Mouse (Mus musculus): ENCODE results near the gene Map7d1. TPM values are rescaled to one million over a fixed set of nuclear protein-coding genes. Genes with fewer than 3 reads are reported as not detected.
A peak's percentile ranks its signal among the peaks of the same experiment; 100 is the strongest.

Gene Map7d1
- polyA plus RNA-seq, 1 experiment from 2014 or later: 64.2 TPM

DNA sequence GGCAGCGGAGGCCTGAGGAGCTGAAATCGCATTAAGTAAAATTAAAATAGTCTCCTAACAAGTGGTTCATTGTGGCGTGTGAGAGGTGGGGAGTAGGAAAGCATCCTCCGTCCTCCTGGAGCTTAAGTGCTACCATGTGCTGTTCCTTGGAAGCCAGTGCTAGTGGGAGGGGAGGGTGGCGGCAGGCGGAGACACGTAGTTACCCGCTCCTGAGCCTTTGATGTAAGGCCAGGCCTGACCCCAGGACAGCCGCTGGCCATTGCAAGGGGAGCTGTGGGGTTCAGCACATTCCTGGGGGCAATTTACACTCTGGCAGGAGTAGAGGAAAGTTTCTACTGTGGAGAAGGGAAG is 22.4 kb upstream of the Map7d1 start:
- peaks cover 29% of the 10 kb centered on the region for H3K4me1 ChIP-seq (ENCODE audit: control insufficient read depth, insufficient read depth, low read length)
- no peak overlapping the region for H3K4me3 ChIP-seq (ENCODE audit: low read depth, low read length)
- DNase-seq (ENCODE audit: low spot score) (peak; percentile 83), ATAC-seq (ENCODE audit: low read depth) (peak; percentile 83)
- peak overlapping the region; percentile 43 for H3K4me2 ChIP-seq (ENCODE audit: low read depth, low read length)
- H3K27me3 ChIP-seq (replicated peaks; ENCODE audit: control insufficient read depth, insufficient read depth, low read length): no peaks in the 10 kb centered on the region
- H3K36me3 ChIP-seq (ENCODE audit: control insufficient read depth, insufficient read depth, low read length): peaks cover 14% of the 10 kb centered on the region
- H3K27ac ChIP-seq (replicated peaks; ENCODE audit: low read depth, low read length): peak overlapping the region; percentile 85
- WGBS: 16% methylated on average over 9 of the region's 9 CpGs
- peak overlapping the region; percentile 28 for H3K9ac ChIP-seq (ENCODE audit: low read depth, low read length)
- no peaks in the 10 kb centered on the region for H3K9me3 ChIP-seq (ENCODE audit: control insufficient read depth, low read length)

DNA sequence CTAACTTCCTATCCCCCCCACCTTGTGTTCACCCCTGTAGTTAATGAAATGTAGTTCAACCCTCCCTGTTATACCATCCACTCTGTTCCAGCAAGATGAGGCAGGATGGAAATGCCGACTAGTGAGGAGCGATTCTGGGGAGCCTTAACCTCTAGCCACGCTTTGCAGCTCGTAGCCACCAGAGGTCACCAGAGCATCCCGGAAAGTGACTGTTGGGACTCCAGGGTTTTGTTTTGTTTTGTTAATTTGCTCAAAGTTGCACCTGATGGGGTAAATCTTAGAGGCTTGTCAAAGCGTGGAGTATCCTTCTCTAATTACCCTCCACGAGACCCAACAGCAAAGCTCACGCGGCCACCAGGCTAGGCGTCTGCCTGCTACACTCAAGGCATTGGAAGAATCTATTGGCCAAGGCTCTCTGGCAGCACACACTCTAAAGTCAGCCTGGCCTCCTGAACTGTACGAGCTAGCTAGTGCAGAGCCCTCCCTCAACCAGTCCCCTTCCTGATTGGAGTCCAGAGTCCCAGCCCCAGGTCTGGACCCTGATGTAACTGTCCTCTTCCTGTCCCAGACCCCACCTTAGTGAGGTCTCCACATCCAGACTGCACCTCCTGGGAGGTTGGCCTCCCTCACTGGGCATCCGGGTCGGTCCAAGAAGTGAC is 21.9 kb upstream of the Map7d1 start:
- H3K9me3 ChIP-seq (ENCODE audit: control insufficient read depth, low read length): no peaks in the 10 kb centered on the region

DNA sequence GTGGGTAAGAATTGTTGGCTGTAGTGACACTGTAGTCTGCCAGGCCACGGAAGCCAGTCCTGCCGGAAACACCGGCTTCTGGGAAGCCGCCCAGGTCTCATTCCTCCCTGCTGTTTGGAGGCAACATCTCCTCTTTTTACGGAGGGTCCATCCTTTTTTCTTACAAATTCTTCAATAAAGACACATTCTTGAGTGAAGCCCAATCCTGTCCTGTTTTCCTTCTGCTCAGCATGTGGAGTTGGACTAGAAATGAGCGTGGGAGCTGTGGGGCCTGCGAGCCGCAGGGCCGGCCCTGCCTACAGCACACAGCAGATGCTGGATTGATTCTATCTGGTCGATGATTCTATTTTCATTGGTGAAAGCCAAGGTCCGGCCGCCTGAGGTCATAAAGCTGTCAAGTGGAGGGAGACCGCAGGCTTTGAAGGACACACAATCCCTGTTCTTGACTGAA is 19.6 kb upstream of the Map7d1 start:
- H3K4me2 ChIP-seq (ENCODE audit: low read depth, low read length): no peak overlapping the region
- peaks cover 13% of the 10 kb centered on the region for H3K4me1 ChIP-seq (ENCODE audit: control insufficient read depth, insufficient read depth, low read length)
- DNase-seq (ENCODE audit: low spot score) (peak; percentile 19), ATAC-seq (ENCODE audit: low read depth) (no peak)
- WGBS: 77% methylated on average over 13 of the region's 13 CpGs
- no peak overlapping the region for H3K9ac ChIP-seq (ENCODE audit: low read depth, low read length)
- H3K36me3 ChIP-seq (ENCODE audit: control insufficient read depth, insufficient read depth, low read length): peaks cover 26% of the 10 kb centered on the region
- no peaks in the 10 kb centered on the region for H3K27me3 ChIP-seq (replicated peaks; ENCODE audit: control insufficient read depth, insufficient read depth, low read length)
- no peak overlapping the region for H3K27ac ChIP-seq (replicated peaks; ENCODE audit: low read depth, low read length)
- no peaks in the 10 kb centered on the region for H3K9me3 ChIP-seq (ENCODE audit: control insufficient read depth, low read length)
- no peak overlapping the region for H3K4me3 ChIP-seq (ENCODE audit: low read depth, low read length)

More for the DNA sequence above, 21.9 kb upstream of the Map7d1 start:
- DNase-seq (ENCODE audit: low spot score): peak; percentile 68
- WGBS: 4% methylated on average over 13 of the region's 13 CpGs
- Histone ChIP-seq H3K4me1 (ENCODE audit: control insufficient read depth, insufficient read depth, low read length) (peaks cover 29% of the 10 kb centered on the region), H3K27me3 (replicated peaks; ENCODE audit: control insufficient read depth, insufficient read depth, low read length) (no peaks in the 10 kb centered on the region), H3K4me2 (ENCODE audit: low read depth, low read length) (peak overlapping the region; percentile 43), H3K27ac (replicated peaks; ENCODE audit: low read depth, low read length) (peak overlapping the region; percentile 85), H3K4me3 (ENCODE audit: low read depth, low read length) (0 out of 2 replicates have a peak overlapping the region, but pooled peaks have one; percentile 2), H3K36me3 (ENCODE audit: control insufficient read depth, insufficient read depth, low read length) (peaks cover 19% of the 10 kb centered on the region), H3K9ac (ENCODE audit: low read depth, low read length) (peak overlapping the region; percentile 28; the same call in 1 of the 2 replicates)
- peak; percentile 64 for ATAC-seq (ENCODE audit: low read depth)

DNA sequence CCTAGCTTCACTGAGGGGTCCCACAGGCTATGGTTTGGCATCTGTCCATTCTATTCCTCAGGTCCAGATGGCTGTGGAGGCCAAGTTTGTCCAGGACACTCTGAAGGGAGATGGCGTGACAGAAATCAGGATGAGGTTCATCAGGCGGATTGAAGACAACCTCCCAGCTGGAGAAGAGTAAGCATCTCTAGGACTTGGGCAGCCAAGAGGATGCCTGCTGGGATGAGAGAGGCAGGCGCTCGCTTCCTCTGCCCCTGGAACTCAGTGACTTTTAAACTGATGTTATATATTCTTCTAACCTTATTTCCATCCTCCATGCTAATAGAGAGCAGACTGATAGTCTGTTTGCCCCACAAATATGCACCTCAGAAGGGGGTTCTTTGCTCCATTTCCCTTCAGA is 18.9 kb upstream of the Map7d1 start:
- Histone ChIP-seq H3K9ac (ENCODE audit: low read depth, low read length) (no peak overlapping the region), H3K27me3 (replicated peaks; ENCODE audit: control insufficient read depth, insufficient read depth, low read length) (no peaks in the 10 kb centered on the region), H3K27ac (replicated peaks; ENCODE audit: low read depth, low read length) (no peak overlapping the region), H3K4me3 (ENCODE audit: low read depth, low read length) (no peak overlapping the region), H3K4me1 (ENCODE audit: control insufficient read depth, insufficient read depth, low read length) (peaks cover 13% of the 10 kb centered on the region), H3K9me3 (ENCODE audit: control insufficient read depth, low read length) (no peaks in the 10 kb centered on the region), H3K36me3 (ENCODE audit: control insufficient read depth, insufficient read depth, low read length) (peaks cover 26% of the 10 kb centered on the region), H3K4me2 (ENCODE audit: low read depth, low read length) (no peak overlapping the region)
- DNase-seq (ENCODE audit: low spot score): no peak
- ATAC-seq (ENCODE audit: low read depth): no peak
- WGBS: 97% methylated on average over 4 of the region's 4 CpGs

DNA sequence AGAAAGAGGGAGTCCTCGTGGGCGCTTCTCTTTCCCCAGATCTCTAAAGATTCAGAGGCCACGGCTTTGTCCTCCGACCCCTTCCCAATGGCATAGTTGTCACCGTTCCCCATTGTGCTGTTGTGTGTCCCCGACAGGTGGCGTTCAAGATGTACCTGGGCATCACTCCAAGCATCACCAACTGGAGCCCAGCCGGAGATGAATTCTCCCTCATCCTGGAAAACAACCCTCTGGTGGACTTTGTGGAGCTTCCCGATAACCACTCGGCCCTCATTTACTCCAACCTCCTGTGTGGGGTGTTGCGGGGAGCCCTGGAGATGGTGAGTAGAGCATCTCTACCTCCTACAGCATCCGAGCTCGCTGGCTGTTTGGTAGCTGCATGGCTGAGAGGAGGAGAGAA is 17.6 kb upstream of the Map7d1 start:
- Histone ChIP-seq H3K4me3 (ENCODE audit: low read depth, low read length) (no peak overlapping the region), H3K4me2 (ENCODE audit: low read depth, low read length) (no peak overlapping the region), H3K27ac (replicated peaks; ENCODE audit: low read depth, low read length) (no peak overlapping the region), H3K36me3 (ENCODE audit: control insufficient read depth, insufficient read depth, low read length) (peaks cover 26% of the 10 kb centered on the region), H3K9me3 (ENCODE audit: control insufficient read depth, low read length) (no peaks in the 10 kb centered on the region), H3K4me1 (ENCODE audit: control insufficient read depth, insufficient read depth, low read length) (peaks cover 8% of the 10 kb centered on the region), H3K27me3 (replicated peaks; ENCODE audit: control insufficient read depth, insufficient read depth, low read length) (no peaks in the 10 kb centered on the region), H3K9ac (ENCODE audit: low read depth, low read length) (no peak overlapping the region)
- DNase-seq (ENCODE audit: low spot score) (no peak), ATAC-seq (ENCODE audit: low read depth) (no peak)
- WGBS: 82% methylated on average over 13 of the region's 13 CpGs

DNA sequence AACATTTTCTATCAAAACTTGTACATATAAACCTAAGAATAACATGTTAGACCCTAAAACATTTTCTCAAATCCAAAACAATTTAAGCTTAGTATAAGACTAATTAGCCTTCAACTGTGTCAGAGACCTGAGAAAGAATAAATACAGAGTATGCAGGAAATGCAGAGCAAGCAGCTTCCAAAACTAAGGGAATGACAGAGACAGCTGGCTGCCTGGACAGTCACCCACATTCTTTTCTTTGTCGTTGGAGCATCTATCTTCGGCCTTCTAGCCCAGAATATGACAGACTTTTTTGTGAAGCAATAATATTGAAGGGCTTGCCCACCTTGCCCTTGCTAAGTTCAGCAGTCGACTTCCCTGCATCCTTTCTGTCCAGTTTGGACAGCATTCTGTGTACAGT is 13.1 kb upstream of the Map7d1 start:
- 72% methylated on average over 3 of the region's 3 CpGs for WGBS
- DNase-seq (ENCODE audit: low spot score): no peak
- H3K4me1 ChIP-seq (ENCODE audit: control insufficient read depth, insufficient read depth, low read length): no peaks in the 10 kb centered on the region
- no peaks in the 10 kb centered on the region for H3K9me3 ChIP-seq (ENCODE audit: control insufficient read depth, low read length)
- H3K27ac ChIP-seq (replicated peaks; ENCODE audit: low read depth, low read length): no peak overlapping the region
- peaks cover 25% of the 10 kb centered on the region for H3K36me3 ChIP-seq (ENCODE audit: control insufficient read depth, insufficient read depth, low read length)
- H3K27me3 ChIP-seq (replicated peaks; ENCODE audit: control insufficient read depth, insufficient read depth, low read length): no peaks in the 10 kb centered on the region
- H3K4me3 ChIP-seq (ENCODE audit: low read depth, low read length): no peak overlapping the region
- H3K9ac ChIP-seq (ENCODE audit: low read depth, low read length): no peak overlapping the region
- ATAC-seq (ENCODE audit: low read depth): no peak
- H3K4me2 ChIP-seq (ENCODE audit: low read depth, low read length): no peak overlapping the region

DNA sequence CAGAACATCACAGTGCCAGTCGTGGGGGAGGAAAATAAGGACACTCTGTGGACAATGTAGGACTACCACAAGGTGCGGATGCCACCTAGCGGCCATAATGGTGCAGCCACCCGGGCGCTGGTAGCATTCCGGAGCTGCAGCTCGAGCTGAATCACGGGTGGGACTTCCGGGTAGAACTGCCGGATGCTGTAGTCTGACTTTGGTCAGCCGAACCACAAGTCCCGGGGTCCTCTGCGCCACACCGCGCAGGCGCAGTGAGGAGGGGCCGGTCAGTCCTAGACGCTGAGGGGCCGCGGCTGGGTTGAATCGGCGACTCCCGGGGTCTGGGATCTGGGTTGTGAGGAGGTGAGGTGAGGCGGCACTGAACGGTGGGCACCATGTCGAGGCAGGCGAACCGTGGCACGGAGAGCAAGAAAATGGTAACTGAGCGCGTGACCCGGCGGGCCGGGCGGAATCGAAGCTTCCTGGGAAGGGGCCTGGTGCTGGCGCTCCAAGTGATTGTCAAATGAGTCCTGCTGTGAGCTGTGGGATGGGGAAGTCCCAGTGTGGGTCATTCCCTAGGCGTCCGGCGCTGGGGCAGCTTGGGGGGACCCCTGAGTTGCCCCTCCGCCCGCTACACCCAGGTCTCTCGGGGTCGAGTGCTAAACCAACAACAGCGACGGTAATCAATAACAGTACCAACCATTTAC is 6.1 kb upstream of the Map7d1 start, which contains the start of gene Trappc3:
Gene Trappc3 (plus strand): TSS at position 207 of the 689 bp plus-strand sequence.
- Histone ChIP-seq H3K9me3 (ENCODE audit: control insufficient read depth, low read length) (no peaks in the 10 kb centered on the region), H3K27me3 (replicated peaks; ENCODE audit: control insufficient read depth, insufficient read depth, low read length) (no peaks in the 10 kb centered on the region), H3K36me3 (ENCODE audit: control insufficient read depth, insufficient read depth, low read length) (peaks cover 2% of the 10 kb centered on the region), H3K27ac (replicated peaks; ENCODE audit: low read depth, low read length) (peak within 1 kb of the TSS; percentile 93), H3K9ac (ENCODE audit: low read depth, low read length) (peak within 1 kb of the TSS; percentile 80), H3K4me1 (ENCODE audit: control insufficient read depth, insufficient read depth, low read length) (peaks cover 38% of the 10 kb centered on the region), H3K4me3 (ENCODE audit: low read depth, low read length) (peak within 1 kb of the TSS; percentile 65), H3K4me2 (ENCODE audit: low read depth, low read length) (peak within 1 kb of the TSS; percentile 76)
- peak; percentile 100 for DNase-seq (ENCODE audit: low spot score)
- ATAC-seq (ENCODE audit: low read depth): peak; percentile 94
- under 1% methylated on average over 41 of the region's 46 CpGs for WGBS

DNA sequence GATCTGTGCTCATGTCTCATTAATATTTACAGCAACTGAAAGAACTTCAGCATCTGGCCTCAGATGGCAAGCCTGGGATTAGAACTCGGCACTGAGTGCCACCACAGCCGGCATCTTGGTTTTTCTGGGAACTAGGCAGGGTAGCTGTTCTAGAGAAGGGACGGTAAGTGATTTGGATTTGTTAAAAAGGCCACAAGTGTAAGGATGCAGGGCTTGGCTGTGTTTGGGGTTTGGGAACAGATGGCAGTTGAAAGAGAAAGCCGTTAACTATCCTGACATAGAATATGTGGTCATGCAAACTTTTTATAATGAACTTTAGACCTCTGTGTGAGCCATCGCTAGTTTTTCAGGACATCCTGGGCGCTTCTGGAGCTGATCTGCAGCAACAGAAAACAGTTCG is 5.5 kb upstream of the Map7d1 start:
- H3K9me3 ChIP-seq (ENCODE audit: control insufficient read depth, low read length): no peaks in the 10 kb centered on the region
- no peak overlapping the region for H3K4me3 ChIP-seq (ENCODE audit: low read depth, low read length)
- DNase-seq (ENCODE audit: low spot score) (no peak), ATAC-seq (ENCODE audit: low read depth) (no peak)
- no peaks in the 10 kb centered on the region for H3K27me3 ChIP-seq (replicated peaks; ENCODE audit: control insufficient read depth, insufficient read depth, low read length)
- peak overlapping the region; percentile 32 for H3K4me2 ChIP-seq (ENCODE audit: low read depth, low read length)
- peak overlapping the region; percentile 93 for H3K27ac ChIP-seq (replicated peaks; ENCODE audit: low read depth, low read length)
- no peaks in the 10 kb centered on the region; the same call in 1 of the 2 replicates for H3K36me3 ChIP-seq (ENCODE audit: control insufficient read depth, insufficient read depth, low read length)
- 46% methylated on average over 7 of the region's 7 CpGs for WGBS
- peak overlapping the region; percentile 28; the same call in 1 of the 2 replicates for H3K9ac ChIP-seq (ENCODE audit: low read depth, low read length)
- H3K4me1 ChIP-seq (ENCODE audit: control insufficient read depth, insufficient read depth, low read length): peaks cover 39% of the 10 kb centered on the region

Data from embryonic facial prominence, embryonic 14.5 days (tissue).